Mouse (Mus musculus): ENCODE data around the gene Slc7a1.
A peak's percentile ranks its signal among the peaks of the same experiment; 100 is the strongest.

DNA sequence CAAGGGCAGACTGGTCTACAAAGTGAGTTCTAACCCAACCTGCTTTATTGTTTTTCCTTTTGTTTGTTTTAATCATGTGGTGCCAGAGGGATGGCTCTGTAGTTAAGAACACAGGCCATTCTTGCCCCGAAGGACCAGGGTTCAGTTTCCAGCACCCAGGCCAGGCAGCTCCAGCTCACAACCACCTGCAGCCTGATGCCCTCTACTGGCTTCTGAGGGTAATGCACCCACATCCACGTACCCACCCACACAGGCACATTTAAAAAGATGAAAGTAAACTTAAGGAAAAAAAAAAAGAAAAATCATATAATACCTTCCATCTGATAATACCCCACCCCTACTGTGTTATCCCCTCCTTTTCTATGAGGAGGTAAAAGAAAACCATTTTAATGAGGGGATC is 11.9 kb downstream of the Slc7a1 start:
- TF ChIP-seq EP300 (IDR thresholded peaks at IDR 0.05; ENCODE audit: low read length) (no peak), USF2 (conservative IDR thresholded peaks at IDR 0.05; ENCODE audit: low read depth, low read length) (no peak), ZMIZ1 (IDR thresholded peaks at IDR 0.05; ENCODE audit: low read depth, low read length) (no peak), ZNF384 (IDR thresholded peaks at IDR 0.05; ENCODE audit: low read depth, low read length) (no peak), IRF4 (IDR thresholded peaks at IDR 0.05; ENCODE audit: low read depth, low read length) (no peak), CTCF (conservative IDR thresholded peaks at IDR 0.05 in 1 of 2, IDR thresholded peaks at IDR 0.05 in 1 of 2; ENCODE audit: low read depth in 2 of 2, low read length in 2 of 2) (peak in 1 of 2 experiments; percentile 51; a peak in 2 of 4 replicates)
